Mouse (Mus musculus) thymus, adult 2 months (tissue): Measurements from ENCODE around the gene Vps13c. TPM values are rescaled to one million over a fixed set of nuclear protein-coding genes. Genes with fewer than 3 reads are reported as not detected.

Experiments
- DNase-seq: peaks from one replicate; pipeline ENCODE4 v3.0.0; 2021
- H3K27ac ChIP-seq: fragments of 200-500 bp; 2 replicates; pipeline ENCODE4 v1.5.1; 2012; ENCODE audit warnings: low read length, control low read depth; ENCODE audit not compliant: control insufficient read depth, insufficient read depth
- H3K27me3 ChIP-seq: fragments of 200-500 bp; 2 replicates; pipeline ENCODE4 v1.6.1; 2012; ENCODE audit warnings: mild to moderate bottlenecking, low read length, moderate library complexity, mixed read lengths; ENCODE audit not compliant: control insufficient read depth, insufficient read depth
- H3K36me3 ChIP-seq: fragments of 200-500 bp; 2 replicates; pipeline ENCODE4 v1.6.1; 2012; ENCODE audit warnings: mild to moderate bottlenecking, low read length, moderate library complexity; ENCODE audit not compliant: control insufficient read depth, insufficient read depth
- H3K4me1 ChIP-seq: fragments of 200-500 bp; replicated peaks from 2 replicates; pipeline ENCODE4 v1.6.1; 2012; ENCODE audit warnings: low read length; ENCODE audit not compliant: control insufficient read depth, insufficient read depth
- H3K4me3 ChIP-seq: fragments of 200-500 bp; 2 replicates; pipeline ENCODE4 v1.5.1; 2012; ENCODE audit warnings: mild to moderate bottlenecking, low read length, control low read depth, moderate library complexity; ENCODE audit not compliant: control insufficient read depth, insufficient read depth
- CTCF ChIP-seq: fragments of 200-500 bp; IDR thresholded peaks from 2 replicates; pipeline ENCODE4 v1.5.1; 2012; ENCODE audit warnings: mild to moderate bottlenecking, control low read depth, low read length, moderate library complexity, borderline replicate concordance; ENCODE audit not compliant: control insufficient read depth, poor library complexity, insufficient read depth; ENCODE audit errors: extremely low read depth
- POLR2A ChIP-seq: fragments of 200-500 bp; IDR thresholded peaks from 2 replicates; pipeline ENCODE4 v1.6.1; 2012; ENCODE audit warnings: mild to moderate bottlenecking, low read length, control low read depth, moderate library complexity; ENCODE audit not compliant: control insufficient read depth, poor library complexity, insufficient read depth; ENCODE audit errors: extremely low read depth
- WGBS: fragments of 180-500 bp; shearing (Covaris S2); methylation state at CpG from one replicate; pipeline ENCODE4 v1.1.7; 2018; 5-methylcytosine and 5-hydroxymethylcytosine counted together
- polyA plus RNA-seq: library from polyadenylated mRNA; depleted of rRNA; stranded (reverse); fragments of >200 nt; gene quantifications from 2 replicates; pipeline ENCODE4 v1.2.3, GENCODE M21; 2012

Vps13c gene
- polyA plus RNA-seq, 1 experiment = 14.5 TPM

DNA sequence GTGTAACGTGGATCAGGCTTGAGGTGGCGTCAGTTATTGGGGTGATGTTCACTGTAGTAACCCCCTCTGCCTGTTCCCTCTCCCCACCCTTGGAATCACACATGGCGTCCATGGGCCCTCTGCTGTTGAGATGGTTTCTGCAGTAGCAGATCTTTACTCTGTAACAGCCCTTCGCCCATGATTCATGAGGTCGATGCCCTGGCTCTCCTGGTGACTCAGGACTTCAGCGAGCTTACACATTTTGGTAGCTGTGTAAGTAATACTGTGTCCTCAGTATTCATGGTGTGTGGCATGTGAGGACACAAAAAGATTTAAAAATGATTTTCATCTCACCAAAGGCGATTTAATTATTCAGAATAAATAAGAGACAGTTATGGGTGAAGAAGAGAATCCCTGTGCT, 74.5 kb downstream of the Vps13c start:
- no peak overlapping the region for H3K4me3 ChIP-seq
- H3K4me1 ChIP-seq = no peaks in the 10 kb centered on the region
- H3K36me3 ChIP-seq = peaks cover 70% of the 10 kb centered on the region
- TF ChIP-seq CTCF = no peak
- WGBS = 96% methylated on average over 7 of the region's 7 CpGs
- H3K27me3 ChIP-seq = no peaks in the 10 kb centered on the region
- H3K27ac ChIP-seq = no peak overlapping the region
- DNase-seq = no peak

DNA sequence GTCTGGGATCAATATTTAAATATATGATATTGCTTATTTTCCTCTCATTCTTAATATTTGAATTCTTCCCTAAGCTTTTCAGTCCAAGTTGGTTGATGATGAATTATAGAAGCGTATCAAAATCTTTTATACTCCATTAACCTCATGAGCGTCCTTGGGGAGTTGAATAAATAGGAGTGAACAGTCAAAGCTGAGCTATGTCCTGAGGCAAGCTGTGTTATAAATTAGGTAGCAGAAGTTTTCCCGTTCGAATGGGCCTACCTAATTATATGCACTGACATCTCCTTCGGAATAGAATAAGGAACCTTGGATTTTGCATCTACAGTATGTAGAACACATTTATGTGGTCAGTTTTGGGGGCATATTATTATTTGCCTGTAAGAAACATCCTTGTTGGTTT, 82.2 kb downstream of the Vps13c start:
- WGBS = 99% methylated on average over 5 of the region's 5 CpGs
- H3K4me1 ChIP-seq = no peaks in the 10 kb centered on the region
- no peak overlapping the region for H3K27ac ChIP-seq
- DNase-seq = no peak
- no peak overlapping the region for H3K4me3 ChIP-seq
- H3K36me3 ChIP-seq = peaks cover 58% of the 10 kb centered on the region
- no peaks in the 10 kb centered on the region for H3K27me3 ChIP-seq
- TF ChIP-seq CTCF (no peak), POLR2A (no peak)

DNA sequence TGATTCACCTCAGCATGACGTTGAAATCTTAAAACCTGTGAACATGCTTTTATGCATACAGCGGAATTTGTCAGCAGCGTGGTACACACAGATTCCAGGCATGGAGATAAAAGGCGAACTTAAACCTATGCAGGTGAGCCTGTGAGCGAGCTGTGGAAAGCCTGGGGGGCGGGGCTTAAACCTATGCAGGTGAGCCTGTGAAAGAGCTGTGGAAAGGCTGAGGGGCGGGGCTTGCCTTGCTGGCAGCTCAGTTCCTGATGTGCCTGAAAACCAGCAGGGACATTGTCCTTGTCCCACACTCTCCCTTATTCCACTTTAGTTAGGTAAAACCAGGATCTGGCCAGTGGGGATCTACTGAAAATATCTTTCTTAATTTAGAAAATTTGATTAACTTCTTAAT, 90.4 kb downstream of the Vps13c start:
- Histone ChIP-seq H3K27me3 (no peaks in the 10 kb centered on the region), H3K27ac (no peak overlapping the region), H3K4me1 (no peaks in the 10 kb centered on the region), H3K36me3 (peaks cover 71% of the 10 kb centered on the region), H3K4me3 (no peak overlapping the region)
- no peak for TF ChIP-seq CTCF
- no peak for DNase-seq
- WGBS = 98% methylated on average over 7 of the region's 7 CpGs

DNA sequence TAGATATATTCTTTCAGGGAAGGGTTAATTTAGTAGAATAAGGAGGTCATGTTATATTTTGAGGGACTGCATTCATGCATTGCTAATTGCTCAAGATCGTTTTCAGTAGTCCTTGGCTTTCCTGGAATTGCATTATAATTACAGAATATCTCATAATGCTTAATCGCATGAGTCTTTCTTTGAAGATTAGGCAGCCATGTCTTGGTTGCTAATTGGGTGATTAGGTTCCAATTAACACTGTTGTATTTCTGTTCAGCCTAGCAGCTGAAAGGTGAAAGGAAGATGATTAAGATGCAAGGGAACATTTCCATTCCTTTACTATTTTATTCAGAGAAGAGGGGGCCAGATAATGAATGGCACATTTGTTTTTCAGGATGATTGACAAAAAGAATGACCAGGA, 97.1 kb downstream of the Vps13c start:
- TF ChIP-seq POLR2A = no peak
- no peak for TF ChIP-seq CTCF
- H3K36me3 ChIP-seq = peaks cover 50% of the 10 kb centered on the region
- WGBS = 98% methylated on average over 2 of the region's 2 CpGs

DNA sequence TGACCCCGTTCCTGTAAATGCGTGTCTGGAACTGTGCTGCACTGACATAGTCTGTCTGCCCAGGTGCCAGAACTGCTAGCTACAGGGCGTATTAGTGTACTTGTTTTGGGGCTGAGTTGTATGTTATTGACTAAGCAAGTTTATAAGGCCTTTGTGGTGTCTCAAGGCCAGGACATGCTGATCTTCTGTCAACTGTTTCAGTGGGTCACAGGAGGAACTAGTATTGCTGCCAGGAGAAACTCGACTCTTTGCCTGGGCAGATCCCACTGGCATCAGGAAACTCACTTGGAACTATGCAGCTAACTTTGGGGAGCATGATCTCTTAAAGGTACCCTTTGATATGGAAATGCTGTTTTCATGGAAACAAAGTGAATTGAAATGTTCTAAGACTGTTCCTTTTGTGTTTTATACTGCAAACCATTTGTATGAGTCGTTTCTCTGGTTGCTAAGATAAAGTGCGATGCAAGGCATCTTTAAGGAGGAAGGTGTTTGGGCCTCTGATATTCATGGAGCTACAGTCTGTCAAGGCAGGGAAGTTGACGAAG, 115.3 kb downstream of the Vps13c start:
- peaks cover 64% of the 10 kb centered on the region for H3K36me3 ChIP-seq
- TF ChIP-seq CTCF (no peak), POLR2A (no peak)
- 96% methylated on average over 7 of the region's 7 CpGs for WGBS

More for the DNA sequence above, 97.1 kb downstream of the Vps13c start:
- H3K27me3 ChIP-seq = no peaks in the 10 kb centered on the region
- no peak overlapping the region for H3K4me3 ChIP-seq
- H3K4me1 ChIP-seq = no peaks in the 10 kb centered on the region
- no peak overlapping the region for H3K27ac ChIP-seq
- no peak for DNase-seq

DNA sequence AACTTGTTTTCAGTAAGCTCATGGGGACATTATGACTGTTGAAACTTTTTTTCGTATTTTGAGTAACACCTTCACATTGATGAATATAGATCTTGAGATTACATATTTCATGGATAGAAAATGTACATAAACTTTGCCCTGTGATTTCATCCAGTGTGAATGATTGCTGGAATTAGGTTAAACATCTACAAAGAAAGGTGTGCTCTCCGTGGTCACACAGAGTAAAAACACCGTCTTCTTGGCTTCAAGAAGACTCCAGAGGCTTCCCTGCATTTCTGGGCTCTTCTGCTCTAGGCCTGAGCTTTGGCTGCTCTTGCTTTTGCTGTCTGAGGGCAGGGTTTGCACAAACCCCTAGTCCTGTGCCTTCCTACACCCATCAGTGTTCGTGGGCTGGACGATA, 121.8 kb downstream of the Vps13c start:
- no peak for DNase-seq
- WGBS = 96% methylated on average over 5 of the region's 5 CpGs
- no peak overlapping the region for H3K27ac ChIP-seq

More for the DNA sequence above, 115.3 kb downstream of the Vps13c start:
- Histone ChIP-seq H3K4me1 (no peaks in the 10 kb centered on the region), H3K27ac (no peak overlapping the region), H3K4me3 (no peak overlapping the region), H3K27me3 (no peaks in the 10 kb centered on the region)
- no peak for DNase-seq

DNA sequence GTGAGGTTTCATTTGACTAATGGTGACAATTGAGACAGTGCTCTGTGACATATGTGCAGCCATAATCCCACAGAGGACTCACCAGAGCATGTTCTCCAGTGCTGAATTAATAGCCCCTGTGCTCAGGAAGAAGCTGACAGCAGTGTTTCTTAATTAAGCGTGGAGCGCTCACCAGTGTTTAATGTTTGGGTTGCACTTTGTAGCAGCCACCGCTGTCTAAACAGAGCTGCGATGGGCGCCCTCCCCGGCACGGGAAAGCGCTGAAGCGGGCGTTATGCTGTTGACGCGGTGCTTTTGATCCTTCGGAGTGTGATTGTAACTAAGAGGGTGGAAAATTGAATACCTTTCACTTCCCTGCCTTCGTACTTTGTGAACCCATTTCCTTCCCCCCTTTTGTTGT, 125.7 kb downstream of the Vps13c start:
- H3K4me3 ChIP-seq = no peak overlapping the region
- H3K36me3 ChIP-seq = peaks cover 42% of the 10 kb centered on the region
- 96% methylated on average over 14 of the region's 14 CpGs for WGBS
- DNase-seq = no peak
- TF ChIP-seq CTCF (no peak), POLR2A (no peak)
- no peak overlapping the region for H3K27ac ChIP-seq
- no peaks in the 10 kb centered on the region for H3K4me1 ChIP-seq
- H3K27me3 ChIP-seq = no peaks in the 10 kb centered on the region

More for the DNA sequence above, 121.8 kb downstream of the Vps13c start:
- Histone ChIP-seq H3K36me3 (peaks cover 42% of the 10 kb centered on the region), H3K27me3 (no peaks in the 10 kb centered on the region), H3K4me1 (no peaks in the 10 kb centered on the region), H3K4me3 (no peak overlapping the region)
- no peak for TF ChIP-seq CTCF
